Mouse (Mus musculus) E14TG2a.4 (cell line): ENCODE measurements around the gene Mapkap1.

Experiments used
- CTCF ChIP-seq: conservative IDR thresholded peaks from 2 replicates; pipeline ENCODE4 v1.5.1; 2014; ENCODE audit warnings: low read length
- NANOG ChIP-seq: IDR thresholded peaks from 2 replicates; pipeline ENCODE4 v1.6.1; 2014; ENCODE audit warnings: borderline replicate concordance, low read length, mixed read lengths
- POU5F1 ChIP-seq: IDR thresholded peaks from 2 replicates; pipeline ENCODE4 v1.6.1; 2014; ENCODE audit warnings: low read length, borderline replicate concordance

DNA sequence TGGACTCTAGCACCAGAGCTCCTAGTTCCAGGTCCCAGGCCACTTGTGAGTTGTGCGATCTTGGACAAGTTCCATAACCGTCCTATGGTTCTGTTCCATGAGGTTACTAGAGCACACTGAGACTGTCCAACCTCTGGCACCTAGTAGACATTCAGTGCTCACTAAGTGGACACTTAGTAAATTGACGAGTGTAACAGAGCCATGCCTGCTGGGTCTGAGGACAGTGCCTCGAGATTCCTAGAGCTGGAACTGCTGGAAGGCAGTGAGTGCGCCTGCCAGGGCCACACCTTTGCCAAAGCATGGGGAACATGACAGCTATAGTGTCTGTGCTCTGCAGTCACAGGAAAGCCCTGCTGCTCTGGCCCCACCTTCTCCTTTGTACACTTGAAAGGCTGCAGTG, 187.4 kb downstream of the Mapkap1 start:
- TF ChIP-seq CTCF: no peak
- no peak for TF ChIP-seq NANOG
- no peak for TF ChIP-seq POU5F1
